Mouse (Mus musculus) heart, postnatal 14 days (tissue): Measurements from ENCODE around the gene Smarca2. TPM values are rescaled to one million over a fixed set of nuclear protein-coding genes. Genes with fewer than 3 reads are reported as not detected.
"Not testable (repeated sequence)": the region's sequence is repeated elsewhere in the genome, so short reads cannot be mapped to it uniquely, and the experiment has no call there.

ENCODE experiments used
- DNase-seq, 2 experiments: peaks; one replicate each; pipeline ENCODE4 v3.0.0; 2021 to 2022
- intact Hi-C: fragments of 180-260 bp; cut with DNase I; formaldehyde crosslinking; loops from one replicate; pipeline ENCODE4 v1.15.1; 2025
- total RNA-seq, 2 experiments: library from RNA; stranded (reverse); gene quantifications; 2 replicates each; pipeline ENCODE4 v1.2.3; 2021

The Smarca2 gene
- total RNA-seq, 2 experiments from 2014 or later: 61.7 to 71.6 TPM

GRCm38 (mm10) chr19:26733546-26734100, 128.8 kb downstream of the Smarca2 start:
- intact Hi-C loops: loop anchor here (5.0 to 10.0 kb wide), 2 partner anchors 481 to 694 kb away; partner anchors contain the start of genes Pum3 and Vldlr
- DNase-seq: peak; percentile 22 to 32

GRCm38 (mm10) chr19:26734704-26735109, 129.9 kb downstream of the Smarca2 start:
- intact Hi-C loops: loop anchor here (5.0 to 10.0 kb wide), 2 partner anchors 480 to 693 kb away; partner anchors contain the start of genes Pum3 and Vldlr
- DNase-seq: no peak

- intact Hi-C loops: loop anchor here (5.0 kb wide), 1 partner anchor 682 kb away; the partner anchor contains the start of gene Pum3
- not testable (repeated sequence) for DNase-seq
Measured at GRCm38 (mm10) chr19:26745021-26745420, 140.2 kb downstream of the Smarca2 start.

- intact Hi-C loops: loop anchor here (5.0 kb wide), 1 partner anchor 682 kb away; the partner anchor contains the start of gene Pum3
- no peak for DNase-seq
Measured at GRCm38 (mm10) chr19:26745567-26745966, 140.7 kb downstream of the Smarca2 start.

- intact Hi-C loops: loop anchor here (5.0 kb wide), 1 partner anchor 681 kb away; the partner anchor contains the start of gene Pum3
- no peak for DNase-seq
Measured at GRCm38 (mm10) chr19:26746290-26746689, 141.4 kb downstream of the Smarca2 start.

GRCm38 (mm10) chr19:26746709-26747467, 142.0 kb downstream of the Smarca2 start:
- DNase-seq: no peak
- intact Hi-C loops: loop anchor here (5.0 kb wide), 1 partner anchor 680 kb away; the partner anchor contains the start of gene Pum3

- peak; percentile 45 to 60 for DNase-seq
- intact Hi-C loops: loop anchor here (5.0 kb wide), 1 partner anchor 679 kb away; the partner anchor contains the start of gene Pum3
Measured at GRCm38 (mm10) chr19:26747571-26748539, 143.0 kb downstream of the Smarca2 start.

- intact Hi-C loops: loop anchor here (5.0 kb wide), 1 partner anchor 679 kb away; the partner anchor contains the start of gene Pum3
Measured at GRCm38 (mm10) chr19:26748676-26749075, 143.8 kb downstream of the Smarca2 start.

GRCm38 (mm10) chr19:26749427-26750137, 144.7 kb downstream of the Smarca2 start:
- intact Hi-C loops: loop anchor here (5.0 kb wide), 1 partner anchor 678 kb away; the partner anchor contains the start of gene Pum3
- DNase-seq: peak in 1 of 2 experiments; percentile 21

More at GRCm38 (mm10) chr19:26748676-26749075, 143.8 kb downstream of the Smarca2 start:
- no peak for DNase-seq

- intact Hi-C loops: no loop called here
- peak in 1 of 2 experiments; percentile 10 for DNase-seq
Measured at GRCm38 (mm10) chr19:26752611-26753163, 147.8 kb downstream of the Smarca2 start.

- intact Hi-C loops: no loop called here
- DNase-seq: no peak
Measured at GRCm38 (mm10) chr19:26753266-26753872, 148.5 kb downstream of the Smarca2 start.

- intact Hi-C loops: no loop called here
- DNase-seq: no peak
Measured at GRCm38 (mm10) chr19:26754016-26754794, 149.4 kb downstream of the Smarca2 start.

GRCm38 (mm10) chr19:26755991-26756390, 151.1 kb downstream of the Smarca2 start:
- intact Hi-C loops: no loop called here
- no peak for DNase-seq

GRCm38 (mm10) chr19:26756399-26756798, 151.5 kb downstream of the Smarca2 start:
- no peak for DNase-seq
- intact Hi-C loops: no loop called here

- DNase-seq: peak in 1 of 2 experiments; percentile 16
Measured at GRCm38 (mm10) chr19:26758156-26758555, 153.3 kb downstream of the Smarca2 start.

GRCm38 (mm10) chr19:26758620-26759019, 153.8 kb downstream of the Smarca2 start:
- intact Hi-C loops: no loop called here
- DNase-seq: peak in 1 of 2 experiments; percentile 42

More at GRCm38 (mm10) chr19:26758156-26758555, 153.3 kb downstream of the Smarca2 start:
- intact Hi-C loops: no loop called here

GRCm38 (mm10) chr19:26759295-26759694, 154.4 kb downstream of the Smarca2 start:
- intact Hi-C loops: no loop called here
- no peak for DNase-seq

- intact Hi-C loops: no loop called here
- no peak for DNase-seq
Measured at GRCm38 (mm10) chr19:26761257-26761656, 156.4 kb downstream of the Smarca2 start.
